Mouse (Mus musculus) E14TG2a.4 (cell line): ENCODE measurements at regions not wholly inside any gene's neighbourhood (a gene's known extent, or its start where the extent isn't known, plus 50 kb on each side); places are given as distances from the start of the nearest gene placed in this dataset.

Experiments
- CTCF ChIP-seq: conservative IDR thresholded peaks from 2 replicates; pipeline ENCODE4 v1.5.1; 2014; ENCODE audit warnings: low read length
- NANOG ChIP-seq: IDR thresholded peaks from 2 replicates; pipeline ENCODE4 v1.6.1; 2014; ENCODE audit warnings: borderline replicate concordance, low read length, mixed read lengths
- POU5F1 ChIP-seq: IDR thresholded peaks from 2 replicates; pipeline ENCODE4 v1.6.1; 2014; ENCODE audit warnings: low read length, borderline replicate concordance

DNA sequence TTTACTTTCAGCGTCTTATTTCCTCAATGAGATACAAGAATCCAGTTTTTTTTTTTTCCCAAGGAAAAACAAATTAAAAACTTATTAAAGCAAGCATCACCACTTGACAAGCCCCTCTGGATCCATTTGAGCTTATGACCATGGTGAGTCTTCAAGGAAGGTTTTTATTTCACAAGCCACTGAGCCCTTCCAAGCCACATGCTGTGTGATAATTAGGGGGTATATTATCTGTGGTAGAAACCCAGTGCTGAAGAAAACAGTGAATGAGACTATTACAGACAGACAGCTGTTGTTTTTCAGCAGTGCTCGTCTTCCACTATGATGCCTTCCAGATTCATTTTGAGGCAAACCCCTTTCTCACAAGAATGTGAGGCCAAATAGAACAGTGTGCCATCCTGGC lies 573.6 kb downstream of the Cntn6 start:
- TF ChIP-seq CTCF, result no peak
- no peak for TF ChIP-seq NANOG
- TF ChIP-seq POU5F1, result no peak
